Mouse (Mus musculus): ENCODE data around the gene Kat14. TPM values are rescaled to one million over a fixed set of nuclear protein-coding genes. Genes with fewer than 3 reads are reported as not detected.
A peak's percentile ranks its signal among the peaks of the same experiment; 100 is the strongest.

Kat14 gene
- polyA plus RNA-seq, 1 experiment from 2014 or later = 51.3 TPM

DNA sequence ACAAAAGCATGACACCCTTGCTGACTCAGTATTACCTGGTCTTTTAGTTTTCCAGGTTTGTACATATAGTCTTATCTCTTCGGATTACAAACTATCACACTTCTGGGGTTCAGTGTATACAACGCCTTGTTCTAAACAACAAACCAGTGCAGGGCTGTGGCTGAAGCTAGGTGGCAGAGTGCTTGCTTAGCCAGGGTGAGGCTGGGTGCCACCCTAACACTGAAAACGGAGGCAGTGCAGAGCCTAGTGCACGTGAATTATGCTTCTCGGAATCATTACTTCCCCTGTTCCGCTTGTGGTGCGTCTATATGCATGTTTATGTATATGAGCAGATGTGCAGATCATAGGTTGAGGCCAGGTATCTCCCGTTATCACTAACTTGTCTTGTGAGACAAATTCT is 59.9 kb downstream of the Kat14 start:
- Histone ChIP-seq H3K27ac (no peak overlapping the region), H3K9me3 (no peaks in the 10 kb centered on the region), H3K27me3 (no peaks in the 10 kb centered on the region), H3K9ac (no peak overlapping the region), H3K36me3 (no peaks in the 10 kb centered on the region), H3K4me3 (no peak overlapping the region), H3K4me2 (replicated peaks) (no peak overlapping the region), H3K4me1 (no peaks in the 10 kb centered on the region)
- peak; percentile 42; the same call in 1 of the 2 replicates for ATAC-seq (ENCODE audit: insufficient number of reproducible peaks, insufficient read depth, low FRiP score, low TSS enrichment)
- 79% methylated on average over 8 of the region's 8 CpGs for WGBS

DNA sequence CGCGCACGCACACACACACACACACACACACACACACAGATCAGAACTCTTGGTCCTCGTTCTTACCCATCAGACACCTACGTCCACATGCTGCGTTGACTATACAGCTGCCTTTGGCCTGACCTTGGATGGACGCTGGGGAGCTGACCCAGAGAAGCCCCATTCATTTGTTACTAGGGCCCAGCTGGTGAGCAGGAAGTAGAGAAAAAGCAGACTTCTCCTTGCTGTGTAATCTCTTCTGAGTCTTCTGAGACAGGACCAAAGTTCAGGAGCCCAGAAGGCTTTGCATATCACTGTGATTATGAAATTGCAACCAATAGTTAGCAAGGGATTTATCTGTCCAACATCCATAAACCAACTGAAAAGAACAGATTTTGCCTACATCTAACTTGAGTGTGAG is 60.4 kb downstream of the Kat14 start:
- 77% methylated on average over 7 of the region's 7 CpGs for WGBS
- no peak overlapping the region for H3K9ac ChIP-seq
- H3K36me3 ChIP-seq = no peaks in the 10 kb centered on the region
- H3K4me1 ChIP-seq = no peaks in the 10 kb centered on the region
- no peaks in the 10 kb centered on the region for H3K9me3 ChIP-seq
- no peak overlapping the region for H3K4me3 ChIP-seq
- no peaks in the 10 kb centered on the region for H3K27me3 ChIP-seq
- H3K27ac ChIP-seq = no peak overlapping the region
- ATAC-seq (ENCODE audit: insufficient number of reproducible peaks, insufficient read depth, low FRiP score, low TSS enrichment) = no peak
- no peak overlapping the region for H3K4me2 ChIP-seq (replicated peaks)

DNA sequence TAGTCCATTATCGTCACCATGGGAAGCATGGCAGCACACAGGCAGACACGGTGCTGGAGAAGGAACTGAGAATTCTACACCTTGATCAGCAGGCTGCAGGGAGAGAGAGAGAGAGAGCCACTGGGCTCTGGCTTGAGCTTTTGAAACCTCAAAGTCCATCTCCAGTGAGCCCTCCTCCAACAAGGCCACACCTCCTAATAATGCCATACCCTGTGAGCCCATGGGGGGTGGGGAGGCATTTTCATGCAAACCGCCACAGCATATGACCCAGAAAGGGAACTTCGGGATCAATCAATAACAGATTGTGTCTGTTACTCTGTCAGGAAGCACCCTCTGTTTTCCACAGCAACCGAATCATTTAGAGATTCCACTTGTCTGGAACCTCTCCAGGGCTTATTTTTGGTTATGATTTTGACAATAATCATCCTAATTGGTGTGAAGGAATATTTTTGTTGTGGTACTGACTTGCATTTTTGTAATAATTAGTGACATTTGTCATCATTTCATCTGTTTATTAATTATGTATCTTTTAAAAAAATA is 62.6 kb downstream of the Kat14 start:
- no peak overlapping the region for H3K27ac ChIP-seq
- WGBS = 58% methylated on average over 5 of the region's 5 CpGs
- no peak for ATAC-seq (ENCODE audit: insufficient number of reproducible peaks, insufficient read depth, low FRiP score, low TSS enrichment)

DNA sequence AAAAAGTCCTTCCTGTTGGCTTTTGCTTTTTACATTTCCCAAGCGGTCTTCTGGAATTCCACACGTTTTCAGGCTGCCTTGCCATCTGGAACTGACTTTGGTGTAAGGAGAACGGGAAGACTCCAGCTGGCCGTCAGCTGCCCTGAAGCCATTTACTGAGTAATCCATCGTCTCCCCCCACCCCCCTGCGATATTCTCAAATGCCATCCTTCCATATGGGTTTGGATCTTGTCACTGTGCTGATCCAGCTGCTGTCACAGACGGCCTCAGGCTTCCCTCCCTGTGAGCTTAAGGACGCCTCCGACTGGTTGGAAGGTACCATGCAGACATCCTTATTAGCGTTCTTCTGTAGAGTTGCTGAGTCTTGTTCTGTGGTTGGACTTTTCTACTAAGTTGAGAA is 66.9 kb downstream of the Kat14 start:
- no peak overlapping the region for H3K27ac ChIP-seq
- no peak overlapping the region for H3K9ac ChIP-seq
- no peaks in the 10 kb centered on the region for H3K9me3 ChIP-seq
- H3K4me1 ChIP-seq = no peaks in the 10 kb centered on the region
- 65% methylated on average over 10 of the region's 10 CpGs for WGBS
- H3K36me3 ChIP-seq = no peaks in the 10 kb centered on the region
- H3K27me3 ChIP-seq = no peaks in the 10 kb centered on the region
- ATAC-seq (ENCODE audit: insufficient number of reproducible peaks, insufficient read depth, low FRiP score, low TSS enrichment) = no peak
- H3K4me3 ChIP-seq = no peak overlapping the region
- no peak overlapping the region for H3K4me2 ChIP-seq (replicated peaks)

More for the DNA sequence above, 62.6 kb downstream of the Kat14 start:
- no peaks in the 10 kb centered on the region for H3K4me1 ChIP-seq
- H3K9ac ChIP-seq = no peak overlapping the region
- H3K27me3 ChIP-seq = no peaks in the 10 kb centered on the region
- H3K4me2 ChIP-seq (replicated peaks) = no peak overlapping the region
- H3K4me3 ChIP-seq = no peak overlapping the region
- H3K36me3 ChIP-seq = no peaks in the 10 kb centered on the region
- no peaks in the 10 kb centered on the region for H3K9me3 ChIP-seq

DNA sequence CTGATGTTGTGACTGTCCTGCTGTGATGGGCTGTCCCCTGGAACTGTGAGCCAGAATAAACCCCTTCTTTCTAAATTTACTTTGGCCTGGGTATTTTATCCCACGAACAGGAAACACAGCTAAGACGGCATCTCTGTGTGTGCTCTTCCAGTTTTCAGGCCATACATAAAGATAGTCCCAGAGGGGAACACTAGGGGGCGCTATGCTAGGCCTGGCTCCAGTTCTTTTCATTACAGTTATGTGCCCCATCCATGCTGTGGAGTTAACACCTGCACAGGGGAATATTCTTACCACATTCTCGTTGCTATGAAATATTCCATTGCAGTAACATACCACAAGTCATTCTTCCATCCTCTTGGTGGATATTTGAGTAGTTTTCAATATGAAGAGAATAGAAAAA is 69.6 kb downstream of the Kat14 start:
- Histone ChIP-seq H3K4me2 (replicated peaks) (no peak overlapping the region), H3K27me3 (no peaks in the 10 kb centered on the region), H3K4me1 (no peaks in the 10 kb centered on the region), H3K4me3 (no peak overlapping the region), H3K9ac (no peak overlapping the region), H3K27ac (no peak overlapping the region), H3K9me3 (no peaks in the 10 kb centered on the region), H3K36me3 (no peaks in the 10 kb centered on the region)
- no peak for ATAC-seq (ENCODE audit: insufficient number of reproducible peaks, insufficient read depth, low FRiP score, low TSS enrichment)
- 57% methylated on average over 4 of the region's 4 CpGs for WGBS

DNA sequence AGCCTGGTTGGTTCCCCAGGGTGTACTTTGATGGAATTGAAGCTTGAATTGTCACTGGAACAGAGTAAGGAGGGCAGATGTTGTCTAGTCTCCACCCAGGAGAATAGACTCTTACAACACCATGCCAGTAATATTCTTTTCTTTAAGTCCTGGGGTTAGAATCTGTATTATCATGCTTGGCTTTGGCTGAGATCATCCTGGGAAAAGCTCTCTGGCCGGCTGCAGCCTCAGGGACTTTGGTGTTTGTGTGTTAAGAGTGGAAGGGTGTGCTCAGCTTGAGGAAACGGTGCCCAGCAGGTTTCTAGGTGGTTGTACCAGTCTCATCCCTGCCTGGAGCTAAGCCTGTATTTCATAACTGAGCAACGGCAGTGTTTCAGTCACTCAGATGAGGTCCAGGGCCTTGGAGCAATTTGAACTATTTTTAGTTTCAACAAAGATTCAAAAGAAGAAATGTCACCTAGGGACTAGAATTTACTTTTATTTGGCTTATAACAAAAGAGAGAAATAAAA is 70.5 kb downstream of the Kat14 start:
- Histone ChIP-seq H3K4me1 (no peaks in the 10 kb centered on the region), H3K4me2 (replicated peaks) (no peak overlapping the region), H3K4me3 (no peak overlapping the region), H3K36me3 (no peaks in the 10 kb centered on the region), H3K27ac (no peak overlapping the region), H3K27me3 (no peaks in the 10 kb centered on the region), H3K9ac (no peak overlapping the region), H3K9me3 (no peaks in the 10 kb centered on the region)
- ATAC-seq (ENCODE audit: insufficient number of reproducible peaks, insufficient read depth, low FRiP score, low TSS enrichment) = no peak
- WGBS = 65% methylated on average over 3 of the region's 3 CpGs

DNA sequence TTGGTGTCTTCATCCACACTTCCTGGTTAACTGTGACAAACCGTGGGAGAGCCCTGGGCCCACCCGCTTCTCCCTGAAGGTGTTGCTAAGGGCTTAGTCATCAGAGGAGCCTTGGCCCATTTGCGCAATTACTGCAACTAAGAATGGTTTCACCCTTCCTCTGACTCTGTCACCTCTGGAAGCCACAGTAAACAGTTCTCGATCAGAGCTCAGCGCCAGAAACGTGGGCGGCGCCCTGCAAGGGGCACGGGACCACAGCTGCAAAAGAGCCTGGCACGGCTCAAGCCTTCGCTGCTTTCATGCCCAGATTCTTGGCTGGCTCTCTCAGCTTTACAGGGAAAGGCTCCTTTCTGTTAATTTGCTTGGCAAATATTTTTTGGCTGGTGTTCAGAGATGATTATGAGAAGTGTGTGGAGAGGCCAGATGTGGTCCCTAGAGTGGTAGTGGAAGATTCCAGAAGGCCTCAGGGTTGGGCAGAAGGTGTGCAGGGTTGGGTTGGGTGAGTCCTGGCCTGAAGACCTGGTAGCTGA is 72.7 kb downstream of the Kat14 start:
- Histone ChIP-seq H3K36me3 (no peaks in the 10 kb centered on the region), H3K4me3 (no peak overlapping the region), H3K9ac (no peak overlapping the region), H3K4me1 (no peaks in the 10 kb centered on the region), H3K4me2 (replicated peaks) (no peak overlapping the region), H3K9me3 (no peaks in the 10 kb centered on the region), H3K27me3 (no peaks in the 10 kb centered on the region), H3K27ac (no peak overlapping the region)
- WGBS = 87% methylated on average over 11 of the region's 11 CpGs
- no peak for ATAC-seq (ENCODE audit: insufficient number of reproducible peaks, insufficient read depth, low FRiP score, low TSS enrichment)

DNA sequence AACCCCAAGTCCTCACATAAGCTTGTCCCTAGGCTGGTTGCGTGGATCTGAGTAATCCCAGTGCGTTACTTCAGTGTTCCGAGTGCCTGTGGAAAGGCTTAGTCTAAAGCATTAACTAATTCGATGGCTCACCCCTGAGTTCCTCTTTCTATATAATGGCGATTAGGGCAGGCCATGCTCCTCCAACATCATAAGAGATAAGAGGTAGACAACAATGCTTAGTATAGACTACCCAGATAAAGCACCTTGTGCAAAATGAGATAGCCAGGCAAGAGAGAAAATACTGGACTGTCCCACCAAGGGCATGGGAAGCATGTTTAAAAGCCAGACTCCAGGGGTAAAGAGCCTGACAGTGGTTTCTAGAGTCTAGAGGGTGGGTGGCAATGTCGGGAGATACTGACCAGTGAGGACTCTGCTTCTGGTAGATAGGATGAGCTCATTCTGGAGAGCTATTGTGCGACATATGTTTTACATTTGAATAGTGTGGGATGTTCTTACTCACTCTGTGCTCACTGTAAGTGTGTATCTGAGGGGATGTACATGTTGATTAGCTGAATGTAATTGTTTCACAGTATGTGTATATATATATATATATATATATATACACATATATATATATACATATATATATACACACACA is 77.7 kb downstream of the Kat14 start:
- H3K27ac ChIP-seq = no peak overlapping the region
- H3K4me2 ChIP-seq (replicated peaks) = no peak overlapping the region
- H3K27me3 ChIP-seq = no peaks in the 10 kb centered on the region
- WGBS = 76% methylated on average over 7 of the region's 7 CpGs
- H3K4me1 ChIP-seq = no peaks in the 10 kb centered on the region
- no peak overlapping the region for H3K9ac ChIP-seq
- no peak overlapping the region for H3K4me3 ChIP-seq
- H3K9me3 ChIP-seq = no peaks in the 10 kb centered on the region
- no peaks in the 10 kb centered on the region for H3K36me3 ChIP-seq
- ATAC-seq (ENCODE audit: insufficient number of reproducible peaks, insufficient read depth, low FRiP score, low TSS enrichment) = no peak

DNA sequence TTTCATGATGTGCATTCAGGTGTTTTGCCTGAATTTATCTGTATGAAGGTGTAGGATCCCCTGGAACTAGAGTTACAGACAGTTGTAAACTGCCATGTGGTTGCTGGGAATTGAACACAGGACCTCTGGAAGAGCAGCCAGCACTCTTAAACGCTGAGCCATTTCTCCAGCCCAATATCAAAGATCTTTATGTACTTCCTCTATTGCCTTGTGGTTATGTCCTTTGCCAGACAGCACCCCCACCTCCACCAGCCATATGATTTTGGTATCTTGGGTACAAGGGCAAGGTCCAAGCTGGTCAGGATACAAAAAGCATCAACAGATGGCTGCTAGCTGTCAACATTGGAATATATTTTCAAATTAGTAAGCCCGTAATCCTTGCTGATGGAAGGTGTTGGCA is 81.6 kb downstream of the Kat14 start:
- 66% methylated on average over 2 of the region's 2 CpGs for WGBS
- Histone ChIP-seq H3K4me1 (no peaks in the 10 kb centered on the region), H3K9ac (no peak overlapping the region), H3K36me3 (no peaks in the 10 kb centered on the region), H3K4me3 (no peak overlapping the region), H3K4me2 (replicated peaks) (no peak overlapping the region), H3K9me3 (no peaks in the 10 kb centered on the region), H3K27ac (no peak overlapping the region), H3K27me3 (0 out of 2 replicates have a peak, but pooled peaks cover 4% of the 10 kb centered on the region)
- no peak for ATAC-seq (ENCODE audit: insufficient number of reproducible peaks, insufficient read depth, low FRiP score, low TSS enrichment)

DNA sequence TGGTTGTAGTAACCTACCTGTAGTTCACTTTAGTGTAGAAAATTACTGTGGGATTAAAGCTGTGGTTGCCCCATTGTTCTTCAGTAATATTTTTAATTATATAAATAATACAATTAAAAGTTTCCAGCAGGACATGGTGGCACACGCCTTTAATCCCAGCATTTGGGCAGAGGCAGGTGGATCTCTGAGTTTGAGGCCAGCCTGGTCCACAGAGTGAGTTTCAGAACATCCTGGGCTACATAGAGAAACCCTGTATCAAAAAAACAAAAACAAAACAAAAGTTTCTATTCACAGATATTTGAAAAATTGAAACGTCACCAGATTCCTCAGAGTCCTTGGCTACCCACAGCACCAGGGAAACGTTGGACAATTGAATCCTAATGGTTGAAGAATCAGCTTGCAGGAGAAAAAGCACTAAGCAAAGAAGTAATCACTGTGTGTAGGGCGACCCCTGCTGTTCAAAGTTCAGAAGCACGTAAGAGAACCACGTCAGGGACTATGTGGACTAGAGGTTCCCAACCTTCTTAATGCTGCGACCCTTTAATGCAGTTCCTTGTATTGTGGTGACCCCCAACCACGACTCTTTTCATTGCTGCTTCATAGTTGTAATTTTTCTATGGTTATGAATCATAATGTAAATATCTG is 83.7 kb downstream of the Kat14 start:
- H3K9me3 ChIP-seq = no peaks in the 10 kb centered on the region
- H3K27me3 ChIP-seq = 0 out of 2 replicates have a peak, but pooled peaks cover 4% of the 10 kb centered on the region
- H3K4me3 ChIP-seq = no peak overlapping the region
- H3K27ac ChIP-seq = no peak overlapping the region
- no peaks in the 10 kb centered on the region for H3K36me3 ChIP-seq
- WGBS = 14% methylated on average over 8 of the region's 8 CpGs
- no peak overlapping the region for H3K4me2 ChIP-seq (replicated peaks)
- ATAC-seq (ENCODE audit: insufficient number of reproducible peaks, insufficient read depth, low FRiP score, low TSS enrichment) = no peak
- no peak overlapping the region for H3K9ac ChIP-seq
- no peaks in the 10 kb centered on the region for H3K4me1 ChIP-seq

Data from embryonic facial prominence, embryonic 12.5 days (tissue).